Mouse (Mus musculus) megakaryocyte progenitor cell, adult 5-6 weeks (primary cell): ENCODE results near the gene Glp1r. TPM values are rescaled to one million over a fixed set of nuclear protein-coding genes. Genes with fewer than 3 reads are reported as not detected.

Experiments used
- ATAC-seq: replicated peaks from 2 replicates; pipeline ENCODE4 v1.8.0; 2016; ENCODE audit warnings: mild to moderate bottlenecking, moderate TSS enrichment, inconsistent platforms; ENCODE audit not compliant: poor library complexity
- total RNA-seq, 2 experiments: library from RNA; stranded (forward) in 1 of 2; stranded (reverse) in 1 of 2; fragments of 157-497, 149-512 nt in 1 of 2; fragments of 200-1000 nt in 1 of 2; gene quantifications; 2 replicates each; pipeline versions ENCODE4 v1.2.3 to v1.2.4; 2015 to 2017

Glp1r gene
- total RNA-seq, 2 experiments from 2014 or later = not detected

- no peak for ATAC-seq
Observed at GRCm38 (mm10) chr17:30910866-30911731, 9.5 kb downstream of the Glp1r start.

GRCm38 (mm10) chr17:30911732-30912088, 10.1 kb downstream of the Glp1r start:
- ATAC-seq = no peak

GRCm38 (mm10) chr17:30912536-30912935, 10.9 kb downstream of the Glp1r start:
- no peak for ATAC-seq

GRCm38 (mm10) chr17:30914264-30914663, 12.6 kb downstream of the Glp1r start:
- no peak for ATAC-seq

- no peak for ATAC-seq
Observed at GRCm38 (mm10) chr17:30923566-30923965, 21.9 kb downstream of the Glp1r start.

- no peak for ATAC-seq
Observed at GRCm38 (mm10) chr17:30930827-30931226, 29.2 kb downstream of the Glp1r start.

- no peak for ATAC-seq
Observed at GRCm38 (mm10) chr17:30932836-30933235, 31.2 kb downstream of the Glp1r start.

- ATAC-seq = no peak
Observed at GRCm38 (mm10) chr17:30935301-30935700, 33.7 kb downstream of the Glp1r start.

GRCm38 (mm10) chr17:30938554-30938953, 36.9 kb downstream of the Glp1r start:
- ATAC-seq = no peak

- ATAC-seq = no peak
Observed at GRCm38 (mm10) chr17:30948382-30948781, 46.8 kb downstream of the Glp1r start.

- 0 out of 2 replicates have a peak, but pooled peaks have one; percentile 23 for ATAC-seq
Observed at GRCm38 (mm10) chr17:30950780-30951179, 49.2 kb downstream of the Glp1r start.

GRCm38 (mm10) chr17:30951600-30951999, 50.0 kb downstream of the Glp1r start:
- no peak for ATAC-seq

GRCm38 (mm10) chr17:30954340-30954739, 52.7 kb downstream of the Glp1r start, which contains the start of gene Umodl1:
Umodl1 (plus strand) TSS chr17:30954640.
- no peak for ATAC-seq

- no peak for ATAC-seq
Observed at GRCm38 (mm10) chr17:30961936-30962592, 60.4 kb downstream of the Glp1r start.

GRCm38 (mm10) chr17:30962880-30963279, 61.3 kb downstream of the Glp1r start:
- no peak for ATAC-seq

GRCm38 (mm10) chr17:30969983-30970382, 68.4 kb downstream of the Glp1r start:
- no peak for ATAC-seq

GRCm38 (mm10) chr17:30971877-30972276, 70.3 kb downstream of the Glp1r start:
- ATAC-seq = no peak

GRCm38 (mm10) chr17:30973332-30973731, 71.7 kb downstream of the Glp1r start:
- ATAC-seq = peak; percentile 72

- peak; percentile 57 for ATAC-seq
Observed at GRCm38 (mm10) chr17:30977290-30977689, 75.7 kb downstream of the Glp1r start.

GRCm38 (mm10) chr17:30978556-30978955, 76.9 kb downstream of the Glp1r start:
- no peak for ATAC-seq

- ATAC-seq = no peak
Observed at GRCm38 (mm10) chr17:30983521-30983920, 81.9 kb downstream of the Glp1r start.

- ATAC-seq = peak; percentile 68
Observed at GRCm38 (mm10) chr17:30990254-30990653, 88.6 kb downstream of the Glp1r start.
